Comparison of ENCODE assay signal across 22 mouse cellular contexts in the genomic region with DNA sequence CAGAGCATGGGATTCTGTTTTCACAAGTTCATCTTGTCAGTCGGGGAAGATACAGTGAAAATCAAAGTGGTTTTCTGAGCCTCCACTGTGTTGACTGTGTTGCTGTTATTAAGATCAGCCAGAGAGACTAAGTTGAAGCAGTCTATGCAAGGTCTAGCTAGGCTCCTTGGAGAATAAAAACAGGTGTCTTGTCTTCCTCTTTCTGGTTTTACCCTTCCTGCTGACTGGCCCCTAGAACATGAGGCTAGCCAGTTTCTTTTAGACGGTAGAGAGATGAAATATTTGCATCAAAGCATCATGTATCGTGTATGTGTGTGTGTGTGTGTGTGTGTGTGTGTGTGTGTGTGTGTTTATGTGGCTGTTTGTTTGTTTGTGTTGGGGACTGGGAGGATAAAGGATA. TPM values are rescaled to one million over a fixed set of nuclear protein-coding genes. Genes with fewer than 3 reads are reported as not detected.
DNase-seq lines count a peak whose midpoint lies in the region; ATAC-seq and TF ChIP-seq lines count a peak whose summit lies in the region.
"Had no signal": no experiment of that assay in that cellular context is flagged by ENCODE, and none has a peak within 500 bp of the region (broad histone marks: within the 10 kb centered on the region; RNA-seq: fewer than 3 reads in every experiment).

No protein-coding gene starts in this region.

- H3K4me3 ChIP-seq in forebrain, embryonic 15.5 days, result no peak overlapping the region
- H3K4me3 ChIP-seq in forebrain, embryonic 12.5 days (replicated peaks), result no peak overlapping the region
- H3K4me3 ChIP-seq in CH12.LX (replicated peaks in 1 of 3; ENCODE audit: low read depth in 2 of 3, low read length in 2 of 3, poor library complexity in 1 of 3), result no peak overlapping the region
- H3K4me3 ChIP-seq in kidney, adult 2 months (ENCODE audit: insufficient read depth, low read depth, low read length), result no peak overlapping the region
- H3K4me3 ChIP-seq: embryonic facial prominence, embryonic 10.5 days; embryonic facial prominence, embryonic 12.5 days had no signal

- no peak for TF ChIP-seq RAD21 in CH12.LX (IDR thresholded peaks at IDR 0.05; ENCODE audit: low read depth, low read length)

- dilution Hi-C loops in CH12.LX (cut with MboI; ENCODE audit: extremely low pct_ligation_motif_present, extremely low pct_unique_long_range_greater_than_20kb, low sequenced_read_pairs), result no loop called here

- DNase-seq in A20 (ENCODE audit: low read depth, low spot score) (peak; percentile 77), CH12.LX (ENCODE audit: extremely low read depth) (peak; percentile 76)
- DNase-seq in kidney, adult 2 months, result no peak
- no peak for DNase-seq in adrenal gland, postnatal 25 days
- DNase-seq: adrenal gland, adult 2 months; adrenal gland, postnatal 10 days; adrenal gland, postnatal 36 days; cerebellum, adult 11-12 months; cerebellum, adult 2 months; cerebellum, adult 9-10 months; cerebellum, postnatal 10 days; cerebellum, postnatal 25 days had no signal

- no peaks in the 10 kb centered on the region for H3K79me2 ChIP-seq in CH12.LX (replicated peaks; ENCODE audit: control insufficient read depth, extremely low read depth, insufficient read depth, poor library complexity, severe bottlenecking)

- H3K27me3 ChIP-seq in forebrain, embryonic 15.5 days, result no peaks in the 10 kb centered on the region
- H3K27me3 ChIP-seq in forebrain, embryonic 12.5 days, result no peaks in the 10 kb centered on the region
- H3K27me3 ChIP-seq in CH12.LX (replicated peaks), result no peaks in the 10 kb centered on the region
- H3K27me3 ChIP-seq in kidney, adult 2 months (replicated peaks; ENCODE audit: control insufficient read depth, insufficient read depth, low read length), result no peaks in the 10 kb centered on the region
- H3K27me3 ChIP-seq: embryonic facial prominence, embryonic 12.5 days had no signal

- H3K9ac ChIP-seq in forebrain, embryonic 15.5 days (replicated peaks), result no peak overlapping the region
- no peak overlapping the region for H3K9ac ChIP-seq in forebrain, embryonic 12.5 days
- no peak overlapping the region for H3K9ac ChIP-seq in CH12.LX (ENCODE audit: insufficient read depth, low read depth)
- H3K9ac ChIP-seq: embryonic facial prominence, embryonic 12.5 days; forebrain, postnatal 0 days had no signal

- H3K36me3 ChIP-seq in forebrain, embryonic 15.5 days, result no peaks in the 10 kb centered on the region
- H3K36me3 ChIP-seq in forebrain, embryonic 12.5 days (replicated peaks), result no peaks in the 10 kb centered on the region
- H3K36me3 ChIP-seq in CH12.LX (replicated peaks in 1 of 2; ENCODE audit: control insufficient read depth in 1 of 2, insufficient read depth in 1 of 2, low read length in 1 of 2), result peaks cover 3 to 18% of the 10 kb centered on the region in 2 experiments
- no peaks in the 10 kb centered on the region for H3K36me3 ChIP-seq in kidney, adult 2 months (ENCODE audit: control insufficient read depth, insufficient read depth, low read length)
- H3K36me3 ChIP-seq: embryonic facial prominence, embryonic 10.5 days; embryonic facial prominence, embryonic 12.5 days had no signal

- in situ Hi-C loops in CH12.LX (cut with MboI; ENCODE audit: low pct_ligation_motif_present, low pct_unique_long_range_greater_than_20kb, low sequenced_read_pairs), result loop anchor here (10.0 kb wide), 1 partner anchor 129 kb away; no protein-coding TSS in a partner anchor

- ATAC-seq in forebrain, embryonic 15.5 days (replicated peaks), result no peak
- no peak for ATAC-seq in forebrain, embryonic 12.5 days (ENCODE audit: low FRiP score)
- ATAC-seq: CD4-positive, CD25-positive, alpha-beta regulatory T cell, adult 4 months had no signal

- TF ChIP-seq CTCF in CH12.LX (conservative IDR thresholded peaks at IDR 0.05 in 1 of 2, IDR thresholded peaks at IDR 0.05 in 1 of 2; ENCODE audit: low read depth in 2 of 2, low read length in 2 of 2), result no peak
- TF ChIP-seq CTCF in kidney, adult 2 months (conservative IDR thresholded peaks at IDR 0.05; ENCODE audit: insufficient read depth, insufficient read length, low read depth, low read length), result no peak

- no peak for TF ChIP-seq POLR2A in CH12.LX (IDR thresholded peaks at IDR 0.05; ENCODE audit: low read depth, low read length)
- no peak for TF ChIP-seq POLR2A in kidney, adult 2 months (IDR thresholded peaks at IDR 0.05; ENCODE audit: low read depth, low read length)

- 56% methylated on average over 3 of the region's 3 CpGs for WGBS in forebrain, embryonic 15.5 days
- 73% methylated on average over 3 of the region's 3 CpGs for WGBS in forebrain, embryonic 12.5 days
- WGBS in kidney, adult 2 months, result 76% methylated on average over 3 of the region's 3 CpGs

- TF ChIP-seq EP300 in CH12.LX (IDR thresholded peaks at IDR 0.05; ENCODE audit: low read length), result peak; percentile 71

- H3K4me2 ChIP-seq in forebrain, embryonic 15.5 days (replicated peaks), result no peak overlapping the region
- H3K4me2 ChIP-seq in forebrain, embryonic 12.5 days, result no peak overlapping the region
- H3K4me2 ChIP-seq in CH12.LX (ENCODE audit: insufficient read depth, low read depth, poor library complexity, severe bottlenecking), result no peak overlapping the region; the same call in 1 of the 2 replicates
- H3K4me2 ChIP-seq: embryonic facial prominence, embryonic 12.5 days had no signal

- 0 out of 2 replicates have a peak overlapping the region, but pooled peaks have one; percentile 27 for H3K27ac ChIP-seq in forebrain, embryonic 15.5 days (replicated peaks)
- H3K27ac ChIP-seq in forebrain, embryonic 12.5 days, result no peak overlapping the region
- no peak overlapping the region for H3K27ac ChIP-seq in CH12.LX (ENCODE audit: insufficient read depth, low read depth)
- H3K27ac ChIP-seq in kidney, adult 2 months (ENCODE audit: insufficient read depth, low read depth, low read length), result no peak overlapping the region
- H3K27ac ChIP-seq: embryonic facial prominence, embryonic 10.5 days; embryonic facial prominence, embryonic 12.5 days had no signal

- peaks cover 5% of the 10 kb centered on the region; the same call in 1 of the 2 replicates for H3K4me1 ChIP-seq in forebrain, embryonic 15.5 days
- no peaks in the 10 kb centered on the region for H3K4me1 ChIP-seq in forebrain, embryonic 12.5 days
- H3K4me1 ChIP-seq in CH12.LX (ENCODE audit: control insufficient read depth in 1 of 2, insufficient read depth in 2 of 2), result peaks cover 0 to 25% of the 10 kb centered on the region in 2 experiments; a peak in 3 of 4 replicates
- H3K4me1 ChIP-seq in kidney, adult 2 months (ENCODE audit: control insufficient read depth, insufficient read depth, low read length), result no peaks in the 10 kb centered on the region
- H3K4me1 ChIP-seq: embryonic facial prominence, embryonic 10.5 days; embryonic facial prominence, embryonic 12.5 days had no signal

- no peaks in the 10 kb centered on the region for H3K9me3 ChIP-seq in forebrain, embryonic 15.5 days
- no peaks in the 10 kb centered on the region for H3K9me3 ChIP-seq in forebrain, embryonic 12.5 days
- H3K9me3 ChIP-seq in CH12.LX (replicated peaks; ENCODE audit: low read length), result no peaks in the 10 kb centered on the region
- H3K9me3 ChIP-seq: embryonic facial prominence, embryonic 10.5 days; embryonic facial prominence, embryonic 12.5 days had no signal

TF ChIP-seq in CH12.LX, 34 proteins besides CTCF, POLR2A, EP300 and RAD21:
- TF ChIP-seq BHLHE40 (IDR thresholded peaks at IDR 0.05; ENCODE audit: low read depth, low read length) (0 out of 2 replicates have a peak, but pooled peaks have one; percentile 20), E2F4 (IDR thresholded peaks at IDR 0.05; ENCODE audit: insufficient replicate concordance, low read depth, low read length) (no peak), MYC (IDR thresholded peaks at IDR 0.05; ENCODE audit: low read depth, low read length) (0 out of 2 replicates have a peak, but pooled peaks have one; percentile 36), ZC3H11A (IDR thresholded peaks at IDR 0.05; ENCODE audit: low read depth, low read length) (no peak), USF1 (IDR thresholded peaks at IDR 0.05; ENCODE audit: low read depth, low read length) (no peak), ETS1 (conservative IDR thresholded peaks at IDR 0.05; ENCODE audit: low read depth, low read length) (0 out of 2 replicates have a peak, but pooled peaks have one; percentile 10)

RNA-seq across cellular contexts. Expression of gene 4931428L18Rik, which starts 16.7 kb away (rescaled TPM):
- not detected in 2 replicates for polyA plus RNA-seq in forebrain, embryonic 15.5 days (2015; fragmentation: Nextera tagmentation; extraction: Ambion mirVana)
- not detected in 2 replicates for polyA plus RNA-seq in forebrain, embryonic 12.5 days (2016; fragmentation: Nextera tagmentation; extraction: Ambion mirVana)
- total RNA-seq in CH12.LX (2012; rRNA removed) (3.0 and 4.6 TPM in 2 replicates), CH12.LX (2014; rRNA removed) (9.3 and 9.7 TPM in 2 replicates)
- polyA plus RNA-seq in CH12.LX (2012; ENCODE audit: insufficient read length, low read depth), result 11.0 and 13.1 TPM in 2 replicates
- polyA plus RNA-seq in kidney, adult 2 months (2012; rRNA removed), result not detected in 2 replicates
- not detected in 2 replicates for total RNA-seq in adrenal gland, postnatal 25 days (2021)
- total RNA-seq: adrenal gland, adult 2 months; adrenal gland, postnatal 36 days; forebrain, postnatal 0 days; MEL had no signal
- polyA plus RNA-seq: CD4-positive, CD25-positive, alpha-beta regulatory T cell, adult 4 months; cerebellum, adult 2 months; cortical plate, adult 2 months; embryonic facial prominence, embryonic 10.5 days; embryonic facial prominence, embryonic 12.5 days; embryonic facial prominence, embryonic 14.5 days; forebrain, postnatal 0 days had no signal

RNA-seq across cellular contexts. Expression of gene Pih1d3, which starts 16.9 kb away (rescaled TPM):
- polyA plus RNA-seq in forebrain, embryonic 15.5 days (2015; fragmentation: Nextera tagmentation; extraction: Ambion mirVana), result not detected in 2 replicates
- polyA plus RNA-seq in forebrain, embryonic 12.5 days (2016; fragmentation: Nextera tagmentation; extraction: Ambion mirVana), result not detected in 2 replicates
- total RNA-seq in CH12.LX (2012; rRNA removed) (0.17 TPM in 1 of 2 replicates, not detected in the other), CH12.LX (2014; rRNA removed) (0.35 and 0.47 TPM in 2 replicates)
- 0.27 and 0.31 TPM in 2 replicates for polyA plus RNA-seq in CH12.LX (2012; ENCODE audit: insufficient read length, low read depth)
- polyA plus RNA-seq in kidney, adult 2 months (2012; rRNA removed), result not detected in 2 replicates
- total RNA-seq in adrenal gland, postnatal 25 days (2021), result not detected in 2 replicates
- total RNA-seq: adrenal gland, adult 2 months; adrenal gland, postnatal 10 days; adrenal gland, postnatal 36 days; ES-E14; forebrain, postnatal 0 days; MEL had no signal
- polyA plus RNA-seq: adrenal gland, adult 2 months; CD4-positive, CD25-positive, alpha-beta regulatory T cell, adult 4 months; cerebellum, adult 2 months; cortical plate, adult 2 months; embryonic facial prominence, embryonic 10.5 days; embryonic facial prominence, embryonic 12.5 days; embryonic facial prominence, embryonic 14.5 days; forebrain, postnatal 0 days had no signal

RNA-seq across cellular contexts. Expression of gene Lgsn, which starts 29.6 kb away (rescaled TPM):
- polyA plus RNA-seq in forebrain, embryonic 15.5 days (2015; fragmentation: Nextera tagmentation; extraction: Ambion mirVana), result not detected in 2 replicates
- not detected in 2 replicates for polyA plus RNA-seq in forebrain, embryonic 12.5 days (2016; fragmentation: Nextera tagmentation; extraction: Ambion mirVana)
- 0.08 TPM in 2 replicates for total RNA-seq in CH12.LX (2012; rRNA removed)
- not detected in 2 replicates for total RNA-seq in CH12.LX (2014; rRNA removed)
- 0.42 and 0.70 TPM in 2 replicates for polyA plus RNA-seq in CH12.LX (2012; ENCODE audit: insufficient read length, low read depth)
- not detected in 2 replicates for polyA plus RNA-seq in kidney, adult 2 months (2012; rRNA removed)
- total RNA-seq in adrenal gland, postnatal 25 days (2021), result not detected in 2 replicates
- total RNA-seq: adrenal gland, adult 2 months; adrenal gland, postnatal 10 days; adrenal gland, postnatal 36 days; ES-E14; forebrain, postnatal 0 days; MEL had no signal
- polyA plus RNA-seq: adrenal gland, adult 2 months; CD4-positive, CD25-positive, alpha-beta regulatory T cell, adult 4 months; cortical plate, adult 2 months; embryonic facial prominence, embryonic 10.5 days; embryonic facial prominence, embryonic 12.5 days; embryonic facial prominence, embryonic 14.5 days had no signal

Comparison
In these comparisons a context has a peak if more than half of its experiments do, and no peak if none do; other contexts are left out.
1. DNase-seq: peak in A20 (single experiment) and CH12.LX (single experiment); none in kidney, adult 2 months (single experiment) and adrenal gland, postnatal 25 days (single experiment).
2. RNA of gene 4931428L18Rik, which starts 16.7 kb away (polyA plus RNA-seq): 11.0 to 13.1 TPM in CH12.LX; not detected in kidney, adult 2 months, not detected in forebrain, embryonic 15.5 days and not detected in forebrain, embryonic 12.5 days; every median in the first group is over 10 times any median in the second.